Mouse (Mus musculus) kidney, embryonic 16.5 days (tissue): ENCODE measurements around the gene Pepd. TPM values are rescaled to one million over a fixed set of nuclear protein-coding genes. Genes with fewer than 3 reads are reported as not detected.

Experiments used
- ATAC-seq: fragments of 200-750 bp; cut with Nextera tagmentation; 2 replicates; pipeline ENCODE4 v1.8.0; 2017; ENCODE audit warnings: moderate TSS enrichment; ENCODE audit not compliant: low FRiP score, low TSS enrichment
- H3K27ac ChIP-seq: fragments of 300-500 bp; sonication (generic); 2 replicates; pipeline ENCODE4 v1.5.1; 2014; ENCODE audit warnings: low read length
- H3K27me3 ChIP-seq: fragments of 300-500 bp; sonication (generic); 2 replicates; pipeline ENCODE4 v1.6.1; 2014; ENCODE audit warnings: low read length, control low read depth, mixed read lengths; ENCODE audit not compliant: insufficient read depth
- H3K36me3 ChIP-seq: fragments of 300-500 bp; sonication (generic); 2 replicates; pipeline ENCODE4 v1.6.1; 2014; ENCODE audit warnings: low read length, control low read depth, mixed read lengths; ENCODE audit not compliant: insufficient read depth
- H3K4me1 ChIP-seq: fragments of 300-500 bp; sonication (generic); 2 replicates; pipeline ENCODE4 v1.6.1; 2014; ENCODE audit warnings: low read length, control low read depth, mixed read lengths; ENCODE audit not compliant: insufficient read depth
- H3K4me2 ChIP-seq: fragments of 300-500 bp; sonication (generic); replicated peaks from 2 replicates; pipeline ENCODE4 v1.6.1; 2014; ENCODE audit warnings: low read depth, low read length
- H3K4me3 ChIP-seq: fragments of 300-500 bp; sonication (generic); 2 replicates; pipeline ENCODE4 v1.5.1; 2014; ENCODE audit warnings: mild to moderate bottlenecking, low read length
- H3K9ac ChIP-seq: fragments of 300-500 bp; sonication (generic); replicated peaks from 2 replicates; pipeline ENCODE4 v1.6.1; 2014; ENCODE audit warnings: low read length
- H3K9me3 ChIP-seq: fragments of 300-500 bp; sonication (generic); 2 replicates; pipeline ENCODE4 v1.6.1; 2016; ENCODE audit warnings: low read length, control low read depth
- WGBS: fragments of 180-500 bp; shearing (Covaris S2); extraction: QIAGEN DNeasy Blood & Tissue Kit; methylation state at CpG from one replicate; pipeline ENCODE4 v1.1.7; 2014; 5-methylcytosine and 5-hydroxymethylcytosine counted together
- polyA plus RNA-seq: library from polyadenylated mRNA; unstranded; fragments of >200 nt; fragmentation: Nextera tagmentation; extraction: Ambion mirVana; gene quantifications from 2 replicates; pipeline ENCODE4 v1.2.1, GENCODE M21; 2015

The Pepd gene
- polyA plus RNA-seq, 1 experiment from 2014 or later: 148 TPM

- H3K9ac ChIP-seq: no peak overlapping the region
- no peak overlapping the region for H3K4me2 ChIP-seq
- no peaks in the 10 kb centered on the region for H3K27me3 ChIP-seq
- H3K9me3 ChIP-seq: no peaks in the 10 kb centered on the region
- H3K4me1 ChIP-seq: no peaks in the 10 kb centered on the region
- no peak for ATAC-seq
- 84% methylated on average over 5 of the region's 5 CpGs for whole genome bisulfite sequencing
- no peak overlapping the region for H3K4me3 ChIP-seq
- no peak overlapping the region for H3K27ac ChIP-seq
- peaks cover 42% of the 10 kb centered on the region for H3K36me3 ChIP-seq
Measured at GRCm38 (mm10) chr7:35042759-35043217, 130.6 kb downstream of the Pepd start.

GRCm38 (mm10) chr7:35043266-35043817 lies 131.2 kb downstream of the Pepd start:
- ATAC-seq: peak; percentile 58
- no peak overlapping the region for H3K4me3 ChIP-seq
- no peaks in the 10 kb centered on the region for H3K27me3 ChIP-seq
- H3K4me1 ChIP-seq: no peaks in the 10 kb centered on the region
- no peak overlapping the region for H3K9ac ChIP-seq
- no peak overlapping the region for H3K27ac ChIP-seq
- H3K36me3 ChIP-seq: peaks cover 44% of the 10 kb centered on the region
- no peak overlapping the region for H3K4me2 ChIP-seq
- no peaks in the 10 kb centered on the region for H3K9me3 ChIP-seq
- 94% methylated on average over 10 of the region's 10 CpGs for WGBS

GRCm38 (mm10) chr7:35044719-35045118 lies 132.5 kb downstream of the Pepd start:
- WGBS: 86% methylated on average over 2 of the region's 2 CpGs
- H3K4me1 ChIP-seq: no peaks in the 10 kb centered on the region
- H3K9me3 ChIP-seq: no peaks in the 10 kb centered on the region
- H3K36me3 ChIP-seq: peaks cover 49% of the 10 kb centered on the region
- H3K4me2 ChIP-seq: no peak overlapping the region
- no peaks in the 10 kb centered on the region for H3K27me3 ChIP-seq
- ATAC-seq: no peak
- H3K4me3 ChIP-seq: no peak overlapping the region
- H3K27ac ChIP-seq: no peak overlapping the region
- no peak overlapping the region for H3K9ac ChIP-seq

- Histone ChIP-seq H3K4me2 (no peak overlapping the region), H3K27ac (no peak overlapping the region), H3K4me3 (no peak overlapping the region), H3K27me3 (no peaks in the 10 kb centered on the region), H3K36me3 (peaks cover 54% of the 10 kb centered on the region), H3K9ac (no peak overlapping the region), H3K9me3 (no peaks in the 10 kb centered on the region), H3K4me1 (no peaks in the 10 kb centered on the region)
- WGBS: 94% methylated on average over 4 of the region's 4 CpGs
- no peak for ATAC-seq
Measured at GRCm38 (mm10) chr7:35046091-35046490, 133.9 kb downstream of the Pepd start.

- WGBS: 96% methylated on average over 12 of the region's 12 CpGs
Measured at GRCm38 (mm10) chr7:35050540-35050939, 138.4 kb downstream of the Pepd start.

GRCm38 (mm10) chr7:35053161-35053560 lies 141.0 kb downstream of the Pepd start:
- Histone ChIP-seq H3K9ac (no peak overlapping the region), H3K9me3 (no peaks in the 10 kb centered on the region), H3K4me2 (no peak overlapping the region), H3K27me3 (no peaks in the 10 kb centered on the region), H3K4me3 (no peak overlapping the region), H3K4me1 (peaks cover 25% of the 10 kb centered on the region), H3K27ac (no peak overlapping the region), H3K36me3 (peaks cover 16% of the 10 kb centered on the region)
- WGBS: 87% methylated on average over 3 of the region's 3 CpGs
- no peak for ATAC-seq

More at GRCm38 (mm10) chr7:35050540-35050939, 138.4 kb downstream of the Pepd start:
- H3K36me3 ChIP-seq: peaks cover 25% of the 10 kb centered on the region
- no peaks in the 10 kb centered on the region for H3K9me3 ChIP-seq
- H3K4me1 ChIP-seq: peaks cover 18% of the 10 kb centered on the region
- ATAC-seq: no peak
- H3K27me3 ChIP-seq: no peaks in the 10 kb centered on the region
- no peak overlapping the region for H3K9ac ChIP-seq
- no peak overlapping the region for H3K4me2 ChIP-seq
- no peak overlapping the region for H3K27ac ChIP-seq
- H3K4me3 ChIP-seq: no peak overlapping the region

GRCm38 (mm10) chr7:35054286-35054685 lies 142.1 kb downstream of the Pepd start:
- Histone ChIP-seq H3K27me3 (no peaks in the 10 kb centered on the region), H3K4me3 (no peak overlapping the region), H3K4me2 (no peak overlapping the region)

GRCm38 (mm10) chr7:35054977-35055618 lies 142.9 kb downstream of the Pepd start:
- WGBS: 34% methylated on average over 2 of the region's 2 CpGs
- Histone ChIP-seq H3K4me3 (peak overlapping the region; percentile 99), H3K36me3 (peaks cover 6% of the 10 kb centered on the region), H3K27me3 (no peaks in the 10 kb centered on the region), H3K9ac (peak overlapping the region; percentile 93), H3K27ac (peak overlapping the region; percentile 86; the same call in 1 of the 2 replicates), H3K4me1 (peaks cover 25% of the 10 kb centered on the region), H3K9me3 (no peaks in the 10 kb centered on the region), H3K4me2 (peak overlapping the region; percentile 90)
- ATAC-seq: no peak

More at GRCm38 (mm10) chr7:35054286-35054685, 142.1 kb downstream of the Pepd start:
- Histone ChIP-seq H3K4me1 (peaks cover 25% of the 10 kb centered on the region), H3K27ac (no peak overlapping the region), H3K9me3 (no peaks in the 10 kb centered on the region), H3K9ac (no peak overlapping the region), H3K36me3 (peaks cover 10% of the 10 kb centered on the region)
- 78% methylated on average over 1 of the region's 1 CpGs for WGBS
- ATAC-seq: no peak

- peak overlapping the region; percentile 99 for H3K4me3 ChIP-seq
- no peaks in the 10 kb centered on the region for H3K36me3 ChIP-seq
- H3K4me1 ChIP-seq: peaks cover 25% of the 10 kb centered on the region
- H3K9ac ChIP-seq: peak overlapping the region; percentile 93
- H3K9me3 ChIP-seq: no peaks in the 10 kb centered on the region
- WGBS: under 1% methylated on average over 73 of the region's 77 CpGs
- no peaks in the 10 kb centered on the region for H3K27me3 ChIP-seq
- H3K27ac ChIP-seq: peak overlapping the region; percentile 86
- H3K4me2 ChIP-seq: peak overlapping the region; percentile 90
- peak; percentile 91 for ATAC-seq
Measured at GRCm38 (mm10) chr7:35055619-35056435, 143.6 kb downstream of the Pepd start.
